Mouse (Mus musculus): ENCODE data around the gene Mta3. TPM values are rescaled to one million over a fixed set of nuclear protein-coding genes. Genes with fewer than 3 reads are reported as not detected.
"Not testable (repeated sequence)": the region's sequence is repeated elsewhere in the genome, so short reads cannot be mapped to it uniquely, and the experiment has no call there.

The Mta3 gene
- polyA plus RNA-seq, 1 experiment from 2014 or later: 37.4 TPM

- Histone ChIP-seq H3K9me3 (no peaks in the 10 kb centered on the region), H3K36me3 (no peaks in the 10 kb centered on the region), H3K27me3 (replicated peaks) (no peaks in the 10 kb centered on the region), H3K4me3 (no peak overlapping the region), H3K9ac (no peak overlapping the region), H3K4me1 (no peaks in the 10 kb centered on the region), H3K27ac (no peak overlapping the region), H3K4me2 (replicated peaks) (no peak overlapping the region)
- no peak for ATAC-seq (ENCODE audit: low FRiP score, low read depth)
- 84% methylated on average over 2 of the region's 2 CpGs for WGBS
Measured at GRCm38 (mm10) chr17:83695785-83696184, 10.2 kb upstream of the Mta3 start.

GRCm38 (mm10) chr17:83699062-83699724 lies 6.8 kb upstream of the Mta3 start:
- Histone ChIP-seq H3K4me3 (no peak overlapping the region), H3K9ac (no peak overlapping the region)

GRCm38 (mm10) chr17:83700125-83700524 lies 5.8 kb upstream of the Mta3 start:
- no peak overlapping the region for H3K27ac ChIP-seq
- H3K36me3 ChIP-seq: no peaks in the 10 kb centered on the region
- no peaks in the 10 kb centered on the region for H3K4me1 ChIP-seq
- no peak overlapping the region for H3K4me3 ChIP-seq
- H3K9ac ChIP-seq: no peak overlapping the region
- H3K27me3 ChIP-seq (replicated peaks): no peaks in the 10 kb centered on the region
- 86% methylated on average over 9 of the region's 9 CpGs for WGBS
- no peaks in the 10 kb centered on the region for H3K9me3 ChIP-seq
- H3K4me2 ChIP-seq (replicated peaks): no peak overlapping the region
- ATAC-seq (ENCODE audit: low FRiP score, low read depth): no peak

More at GRCm38 (mm10) chr17:83699062-83699724, 6.8 kb upstream of the Mta3 start:
- 86% methylated on average over 8 of the region's 8 CpGs for WGBS
- Histone ChIP-seq H3K4me2 (replicated peaks) (no peak overlapping the region), H3K9me3 (no peaks in the 10 kb centered on the region), H3K27ac (no peak overlapping the region), H3K36me3 (no peaks in the 10 kb centered on the region), H3K27me3 (replicated peaks) (no peaks in the 10 kb centered on the region), H3K4me1 (no peaks in the 10 kb centered on the region)
- ATAC-seq (ENCODE audit: low FRiP score, low read depth): no peak

GRCm38 (mm10) chr17:83704469-83704868 lies 1.5 kb upstream of the Mta3 start:
- H3K9me3 ChIP-seq: no peaks in the 10 kb centered on the region
- no peaks in the 10 kb centered on the region for H3K27me3 ChIP-seq (replicated peaks)
- H3K4me3 ChIP-seq: no peak overlapping the region
- no peak for ATAC-seq (ENCODE audit: low FRiP score, low read depth)
- WGBS: 88% methylated on average over 5 of the region's 5 CpGs
- no peak overlapping the region for H3K9ac ChIP-seq
- no peak overlapping the region for H3K4me2 ChIP-seq (replicated peaks)
- no peak overlapping the region for H3K27ac ChIP-seq
- no peaks in the 10 kb centered on the region for H3K36me3 ChIP-seq
- peaks cover 14% of the 10 kb centered on the region for H3K4me1 ChIP-seq

- Histone ChIP-seq H3K27me3 (replicated peaks) (no peaks in the 10 kb centered on the region), H3K4me1 (peaks cover 14% of the 10 kb centered on the region), H3K4me3 (peak overlapping the region; percentile 77), H3K27ac (peak overlapping the region; percentile 66), H3K9me3 (no peaks in the 10 kb centered on the region), H3K36me3 (no peaks in the 10 kb centered on the region; the same call in 1 of the 2 replicates), H3K4me2 (replicated peaks) (peak overlapping the region; percentile 93), H3K9ac (peak overlapping the region; percentile 94)
- peak; percentile 76 for ATAC-seq (ENCODE audit: low FRiP score, low read depth)
- 4% methylated on average over 26 of the region's 38 CpGs for WGBS
Measured at GRCm38 (mm10) chr17:83705352-83706115, 429 bp upstream of the Mta3 start.

- peak; percentile 82 for ATAC-seq (ENCODE audit: low FRiP score, low read depth)
- Histone ChIP-seq H3K4me2 (replicated peaks) (peak overlapping the region; percentile 93), H3K36me3 (no peaks in the 10 kb centered on the region; the same call in 1 of the 2 replicates), H3K9me3 (no peaks in the 10 kb centered on the region), H3K27me3 (replicated peaks) (no peaks in the 10 kb centered on the region), H3K4me1 (peaks cover 14% of the 10 kb centered on the region), H3K9ac (peak overlapping the region; percentile 94), H3K27ac (peak overlapping the region; percentile 66), H3K4me3 (peak overlapping the region; percentile 77)
- 2% methylated on average over 19 of the region's 19 CpGs for WGBS
Measured at GRCm38 (mm10) chr17:83706594-83707126, 697 bp downstream of the Mta3 start.

- ATAC-seq (ENCODE audit: low FRiP score, low read depth): no peak
- no peak overlapping the region for H3K4me3 ChIP-seq
- no peak overlapping the region for H3K27ac ChIP-seq
- no peaks in the 10 kb centered on the region for H3K27me3 ChIP-seq (replicated peaks)
- H3K36me3 ChIP-seq: no peaks in the 10 kb centered on the region; the same call in 1 of the 2 replicates
- peaks cover 14% of the 10 kb centered on the region for H3K4me1 ChIP-seq
- no peak overlapping the region for H3K9ac ChIP-seq
- peak overlapping the region; percentile 93 for H3K4me2 ChIP-seq (replicated peaks)
- WGBS: 83% methylated on average over 4 of the region's 4 CpGs
- H3K9me3 ChIP-seq: no peaks in the 10 kb centered on the region
Measured at GRCm38 (mm10) chr17:83707372-83707771, 1.4 kb downstream of the Mta3 start.

GRCm38 (mm10) chr17:83707846-83708245 lies 1.9 kb downstream of the Mta3 start:
- no peak overlapping the region for H3K4me3 ChIP-seq
- 95% methylated on average over 6 of the region's 6 CpGs for WGBS
- H3K36me3 ChIP-seq: no peaks in the 10 kb centered on the region; the same call in 1 of the 2 replicates
- no peaks in the 10 kb centered on the region for H3K9me3 ChIP-seq
- H3K27me3 ChIP-seq (replicated peaks): no peaks in the 10 kb centered on the region
- H3K27ac ChIP-seq: no peak overlapping the region
- H3K9ac ChIP-seq: no peak overlapping the region
- no peak overlapping the region for H3K4me2 ChIP-seq (replicated peaks)
- ATAC-seq (ENCODE audit: low FRiP score, low read depth): no peak
- H3K4me1 ChIP-seq: peaks cover 14% of the 10 kb centered on the region

GRCm38 (mm10) chr17:83708256-83708655 lies 2.3 kb downstream of the Mta3 start:
- no peaks in the 10 kb centered on the region for H3K27me3 ChIP-seq (replicated peaks)
- H3K4me1 ChIP-seq: peaks cover 14% of the 10 kb centered on the region
- no peak overlapping the region for H3K27ac ChIP-seq
- no peak overlapping the region for H3K4me2 ChIP-seq (replicated peaks)
- 91% methylated on average over 10 of the region's 10 CpGs for WGBS
- no peaks in the 10 kb centered on the region for H3K9me3 ChIP-seq
- no peak overlapping the region for H3K9ac ChIP-seq
- no peak overlapping the region for H3K4me3 ChIP-seq
- no peak for ATAC-seq (ENCODE audit: low FRiP score, low read depth)
- no peaks in the 10 kb centered on the region; the same call in 1 of the 2 replicates for H3K36me3 ChIP-seq

- Histone ChIP-seq H3K36me3 (no peaks in the 10 kb centered on the region; the same call in 1 of the 2 replicates), H3K4me2 (replicated peaks) (no peak overlapping the region), H3K4me1 (peaks cover 14% of the 10 kb centered on the region), H3K9me3 (no peaks in the 10 kb centered on the region), H3K27ac (no peak overlapping the region), H3K27me3 (replicated peaks) (no peaks in the 10 kb centered on the region), H3K4me3 (no peak overlapping the region), H3K9ac (no peak overlapping the region)
- 95% methylated on average over 6 of the region's 6 CpGs for WGBS
- no peak for ATAC-seq (ENCODE audit: low FRiP score, low read depth)
Measured at GRCm38 (mm10) chr17:83708891-83709290, 2.9 kb downstream of the Mta3 start.

- H3K27ac ChIP-seq; H3K36me3 ChIP-seq; H3K4me3 ChIP-seq; ATAC-seq (ENCODE audit: low FRiP score, low read depth); H3K4me2 ChIP-seq (replicated peaks); H3K27me3 ChIP-seq (replicated peaks); H3K9me3 ChIP-seq; H3K9ac ChIP-seq: not testable (repeated sequence)
- WGBS: 90% methylated on average over 3 of the region's 3 CpGs
- H3K4me1 ChIP-seq: peaks cover 14% of the 10 kb centered on the region
Measured at GRCm38 (mm10) chr17:83709517-83709916, 3.6 kb downstream of the Mta3 start.

GRCm38 (mm10) chr17:83710639-83711038 lies 4.7 kb downstream of the Mta3 start:
- WGBS: 94% methylated on average over 8 of the region's 8 CpGs

More at GRCm38 (mm10) chr17:83710639-83711038, 4.7 kb downstream of the Mta3 start:
- ATAC-seq (ENCODE audit: low FRiP score, low read depth): no peak
- Histone ChIP-seq H3K4me3 (no peak overlapping the region), H3K27me3 (replicated peaks) (no peaks in the 10 kb centered on the region), H3K36me3 (no peaks in the 10 kb centered on the region; the same call in 1 of the 2 replicates), H3K9me3 (no peaks in the 10 kb centered on the region), H3K9ac (no peak overlapping the region), H3K4me1 (peaks cover 10% of the 10 kb centered on the region), H3K27ac (no peak overlapping the region), H3K4me2 (replicated peaks) (no peak overlapping the region)

Data from neural tube, embryonic 12.5 days (tissue).